Mouse (Mus musculus) kidney, adult 18-20 months (tissue): ENCODE data around the gene Krt39.

Experiments used
- DNase-seq: peaks from one replicate; pipeline ENCODE4 v3.0.0; 2021

The Krt39 gene

GRCm38 (mm10) chr11:99521288-99521860 lies at the start of gene Krt39:
TSS of gene Krt39 (minus strand) at chr11:99521338.
- peak; percentile 3 for DNase-seq

GRCm38 (mm10) chr11:99566530-99566929 lies 45.4 kb upstream of the Krt39 start, which contains the start of gene Krtap3-1:
TSS of gene Krtap3-1 (minus strand) at chr11:99566630.
- DNase-seq, result no peak

- DNase-seq, result no peak
These were observed 41.4 kb upstream of the Krt39 start for GRCm38 (mm10) chr11:99562580-99562979.

GRCm38 (mm10) chr11:99559366-99559765 lies 38.2 kb upstream of the Krt39 start, which contains the start of gene Gm11939:
TSS of gene Gm11939 (minus strand) at chr11:99559466.
- no peak for DNase-seq

- DNase-seq, result no peak
These were observed 37.0 kb upstream of the Krt39 start for GRCm38 (mm10) chr11:99557976-99558745.

GRCm38 (mm10) chr11:99556753-99557152 lies 35.6 kb upstream of the Krt39 start, which contains the start of gene Krtap3-2:
TSS of gene Krtap3-2 (minus strand) at chr11:99556853.
- no peak for DNase-seq

GRCm38 (mm10) chr11:99556195-99556594 lies 35.1 kb upstream of the Krt39 start:
- no peak for DNase-seq

- no peak for DNase-seq
These were observed 29.6 kb upstream of the Krt39 start, which contains the start of gene Krtap3-3 for GRCm38 (mm10) chr11:99550765-99551164. TSS of gene Krtap3-3 (minus strand) at chr11:99550865.

- DNase-seq, result no peak
These were observed 26.8 kb upstream of the Krt39 start for GRCm38 (mm10) chr11:99547892-99548291.

- peak; percentile 8 for DNase-seq
These were observed 18.6 kb upstream of the Krt39 start for GRCm38 (mm10) chr11:99539721-99540120.

GRCm38 (mm10) chr11:99514098-99514497 lies 7.0 kb downstream of the Krt39 start:
- no peak for DNase-seq

GRCm38 (mm10) chr11:99500095-99500805 lies 20.9 kb downstream of the Krt39 start:
- DNase-seq, result no peak

- no peak for DNase-seq
These were observed 24.7 kb downstream of the Krt39 start for GRCm38 (mm10) chr11:99496460-99496859.

- no peak for DNase-seq
These were observed 26.4 kb downstream of the Krt39 start for GRCm38 (mm10) chr11:99494741-99495140.

- no peak for DNase-seq
These were observed 27.6 kb downstream of the Krt39 start for GRCm38 (mm10) chr11:99493574-99493850.

GRCm38 (mm10) chr11:99492733-99493573 lies 28.2 kb downstream of the Krt39 start, which contains the start of gene Krt23:
TSS of gene Krt23 (minus strand) at chr11:99493137.
- no peak for DNase-seq

GRCm38 (mm10) chr11:99491040-99491439 lies 30.1 kb downstream of the Krt39 start:
- DNase-seq, result no peak

GRCm38 (mm10) chr11:99490624-99491023 lies 30.5 kb downstream of the Krt39 start:
- no peak for DNase-seq

- no peak for DNase-seq
These were observed 31.9 kb downstream of the Krt39 start for GRCm38 (mm10) chr11:99489233-99489632.

- DNase-seq, result no peak
These were observed 46.2 kb downstream of the Krt39 start for GRCm38 (mm10) chr11:99474981-99475380.

- no peak for DNase-seq
These were observed 47.7 kb downstream of the Krt39 start for GRCm38 (mm10) chr11:99473433-99473832.

GRCm38 (mm10) chr11:99472405-99472804 lies 48.7 kb downstream of the Krt39 start:
- DNase-seq, result no peak

- DNase-seq, result no peak
These were observed 49.2 kb downstream of the Krt39 start for GRCm38 (mm10) chr11:99471946-99472345.
